Mouse (Mus musculus) heart, embryonic 15.5 days (tissue): ENCODE measurements around the gene Macrod1. TPM values are rescaled to one million over a fixed set of nuclear protein-coding genes. Genes with fewer than 3 reads are reported as not detected.
A peak's percentile ranks its signal among the peaks of the same experiment; 100 is the strongest.

ENCODE experiments used
- ATAC-seq: fragments of 200-750 bp; cut with Nextera tagmentation; replicated peaks from 2 replicates; pipeline ENCODE4 v1.8.0; 2017; ENCODE audit warnings: low read depth, moderate TSS enrichment; ENCODE audit not compliant: insufficient number of reproducible peaks, insufficient read depth, low FRiP score
- H3K27ac ChIP-seq: fragments of 300-500 bp; sonication (generic); 2 replicates; pipeline ENCODE4 v1.5.1; 2015; ENCODE audit warnings: mild to moderate bottlenecking, inconsistent platforms
- H3K27me3 ChIP-seq: fragments of 300-500 bp; sonication (generic); 2 replicates; pipeline ENCODE4 v1.6.1; 2015; ENCODE audit warnings: inconsistent platforms
- H3K36me3 ChIP-seq: fragments of 300-500 bp; sonication (generic); 2 replicates; pipeline ENCODE4 v1.6.1; 2015; ENCODE audit warnings: mild to moderate bottlenecking, inconsistent platforms
- H3K4me1 ChIP-seq: fragments of 300-500 bp; sonication (generic); replicated peaks from 2 replicates; pipeline ENCODE4 v1.6.1; 2015; ENCODE audit warnings: inconsistent platforms
- H3K4me2 ChIP-seq: fragments of 300-500 bp; sonication (generic); 2 replicates; pipeline ENCODE4 v1.6.1; 2015; ENCODE audit warnings: inconsistent platforms, mild to moderate bottlenecking, moderate library complexity
- H3K4me3 ChIP-seq: fragments of 300-500 bp; sonication (generic); 2 replicates; pipeline ENCODE4 v1.5.1; 2015; ENCODE audit warnings: mild to moderate bottlenecking, inconsistent platforms
- H3K9ac ChIP-seq: fragments of 300-500 bp; sonication (generic); 2 replicates; pipeline ENCODE4 v1.6.1; 2015; ENCODE audit warnings: mild to moderate bottlenecking, inconsistent platforms
- H3K9me3 ChIP-seq: fragments of 300-500 bp; sonication (generic); replicated peaks from 2 replicates; pipeline ENCODE4 v1.6.1; 2016; ENCODE audit warnings: inconsistent platforms
- WGBS: fragments of 180-500 bp; shearing (Covaris S2); methylation state at CpG from one replicate; pipeline ENCODE4 v1.1.7; 2015; ENCODE audit warnings: mixed read lengths; 5-methylcytosine and 5-hydroxymethylcytosine counted together
- polyA plus RNA-seq: library from polyadenylated mRNA; unstranded; fragments of >200 nt; fragmentation: Nextera tagmentation; extraction: Ambion mirVana; gene quantifications from 2 replicates; pipeline ENCODE4 v1.2.1, GENCODE M21; 2015

Macrod1 gene
- polyA plus RNA-seq, 1 experiment from 2014 or later, result 57.6 TPM

DNA sequence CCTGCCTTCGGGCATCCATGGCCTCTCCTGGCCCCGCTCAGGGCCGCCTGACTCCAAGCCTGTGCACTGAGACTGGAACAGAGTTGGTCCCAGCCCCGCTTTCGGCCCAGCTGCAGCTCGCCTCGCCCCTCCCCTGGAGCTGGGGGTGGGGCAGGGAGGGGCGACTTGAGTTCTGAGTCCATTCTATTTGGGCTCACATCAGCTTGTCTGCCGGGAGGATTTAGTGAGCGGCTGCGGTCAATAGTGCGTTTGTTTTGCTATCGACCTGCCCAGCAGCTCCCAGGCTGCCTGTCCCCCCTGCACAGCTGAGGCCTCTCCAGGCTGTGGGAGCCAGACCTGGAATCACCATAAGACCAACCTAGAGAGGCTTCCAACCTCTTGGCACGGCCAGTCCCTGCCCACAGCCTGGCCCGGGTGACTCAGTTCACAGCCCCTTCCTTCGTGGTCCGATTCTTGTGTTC lies 78.1 kb downstream of the Macrod1 start:
- no peak overlapping the region for H3K4me3 ChIP-seq
- peaks cover 9% of the 10 kb centered on the region; the same call in 1 of the 2 replicates for H3K27me3 ChIP-seq
- WGBS, result 20% methylated on average over 17 of the region's 17 CpGs
- ATAC-seq, result no peak; the same call in 1 of the 2 replicates
- no peaks in the 10 kb centered on the region for H3K9me3 ChIP-seq
- peak overlapping the region; percentile 85 for H3K27ac ChIP-seq
- H3K36me3 ChIP-seq, result no peaks in the 10 kb centered on the region
- peak overlapping the region; percentile 12; the same call in 1 of the 2 replicates for H3K4me2 ChIP-seq
- peaks cover 74% of the 10 kb centered on the region for H3K4me1 ChIP-seq
- H3K9ac ChIP-seq, result no peak overlapping the region

DNA sequence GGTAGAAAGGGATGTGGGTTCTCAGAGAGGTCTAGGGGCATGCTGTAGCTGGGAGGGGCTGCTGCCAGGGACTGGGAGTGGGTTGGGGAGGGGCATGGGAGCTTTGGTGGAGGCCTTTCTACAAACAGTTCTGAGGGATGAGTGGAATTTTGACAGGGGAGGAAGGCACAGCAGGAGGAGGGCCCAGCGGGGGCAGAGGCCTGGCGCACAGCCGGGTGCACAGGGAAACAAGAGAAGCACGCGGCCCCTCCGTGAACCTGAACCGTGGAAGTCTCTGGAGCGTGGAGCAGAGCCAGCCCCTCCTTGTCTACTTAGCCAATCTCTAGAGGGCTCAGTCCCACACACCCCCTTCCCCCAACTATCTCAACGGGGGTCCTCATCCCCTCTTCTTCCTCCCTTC lies 78.9 kb downstream of the Macrod1 start:
- ATAC-seq, result peak; percentile 72
- peak overlapping the region; percentile 85 for H3K27ac ChIP-seq
- peak overlapping the region; percentile 12; the same call in 1 of the 2 replicates for H3K4me2 ChIP-seq
- H3K9me3 ChIP-seq, result no peaks in the 10 kb centered on the region
- WGBS, result 10% methylated on average over 9 of the region's 9 CpGs
- H3K4me1 ChIP-seq, result peaks cover 68% of the 10 kb centered on the region
- H3K36me3 ChIP-seq, result no peaks in the 10 kb centered on the region
- peaks cover 9% of the 10 kb centered on the region; the same call in 1 of the 2 replicates for H3K27me3 ChIP-seq
- no peak overlapping the region; the same call in 1 of the 2 replicates for H3K9ac ChIP-seq
- no peak overlapping the region for H3K4me3 ChIP-seq

GRCm38 (mm10) chr19:7136016-7136415 lies 79.4 kb downstream of the Macrod1 start:
- ATAC-seq, result peak; percentile 66
- Histone ChIP-seq H3K27me3 (peaks cover 9% of the 10 kb centered on the region; the same call in 1 of the 2 replicates), H3K9ac (no peak overlapping the region; the same call in 1 of the 2 replicates), H3K9me3 (no peaks in the 10 kb centered on the region), H3K4me2 (peak overlapping the region; percentile 12; the same call in 1 of the 2 replicates), H3K4me3 (no peak overlapping the region), H3K4me1 (peaks cover 68% of the 10 kb centered on the region), H3K36me3 (no peaks in the 10 kb centered on the region), H3K27ac (peak overlapping the region; percentile 85)
- 15% methylated on average over 9 of the region's 9 CpGs for WGBS

- Histone ChIP-seq H3K4me1 (peaks cover 72% of the 10 kb centered on the region), H3K9me3 (no peaks in the 10 kb centered on the region), H3K27me3 (peaks cover 9% of the 10 kb centered on the region; the same call in 1 of the 2 replicates), H3K9ac (no peak overlapping the region), H3K36me3 (no peaks in the 10 kb centered on the region), H3K4me2 (no peak overlapping the region), H3K4me3 (no peak overlapping the region), H3K27ac (peak overlapping the region; percentile 85)
- ATAC-seq, result no peak
- 37% methylated on average over 14 of the region's 14 CpGs for WGBS
Measured at GRCm38 (mm10) chr19:7136714-7137498, 80.3 kb downstream of the Macrod1 start.

DNA sequence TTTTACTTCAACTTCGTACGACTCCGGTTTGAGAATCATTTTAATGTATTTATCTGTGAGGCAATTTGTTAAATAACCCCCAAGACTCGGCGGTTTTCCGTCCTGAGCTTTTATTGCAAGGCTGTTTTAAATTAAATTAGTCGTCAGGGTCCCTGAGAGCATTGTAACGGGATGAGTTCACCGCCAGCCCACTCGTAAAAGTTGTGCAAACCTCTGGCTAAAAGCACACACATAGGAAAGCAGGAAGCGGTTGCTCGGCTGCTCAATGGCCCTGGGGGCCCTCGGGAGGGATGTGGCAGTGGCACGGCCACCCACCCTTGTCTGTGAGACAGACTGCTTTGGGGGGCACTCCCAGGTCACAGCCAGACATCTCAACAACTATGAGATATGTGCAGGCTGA lies 81.7 kb downstream of the Macrod1 start:
- no peaks in the 10 kb centered on the region for H3K36me3 ChIP-seq
- no peak for ATAC-seq
- H3K4me3 ChIP-seq, result no peak overlapping the region
- WGBS, result 65% methylated on average over 14 of the region's 14 CpGs
- no peak overlapping the region for H3K27ac ChIP-seq
- H3K4me1 ChIP-seq, result peaks cover 78% of the 10 kb centered on the region
- H3K9me3 ChIP-seq, result no peaks in the 10 kb centered on the region
- no peak overlapping the region for H3K9ac ChIP-seq
- peaks cover 9% of the 10 kb centered on the region; the same call in 1 of the 2 replicates for H3K27me3 ChIP-seq
- no peak overlapping the region for H3K4me2 ChIP-seq

DNA sequence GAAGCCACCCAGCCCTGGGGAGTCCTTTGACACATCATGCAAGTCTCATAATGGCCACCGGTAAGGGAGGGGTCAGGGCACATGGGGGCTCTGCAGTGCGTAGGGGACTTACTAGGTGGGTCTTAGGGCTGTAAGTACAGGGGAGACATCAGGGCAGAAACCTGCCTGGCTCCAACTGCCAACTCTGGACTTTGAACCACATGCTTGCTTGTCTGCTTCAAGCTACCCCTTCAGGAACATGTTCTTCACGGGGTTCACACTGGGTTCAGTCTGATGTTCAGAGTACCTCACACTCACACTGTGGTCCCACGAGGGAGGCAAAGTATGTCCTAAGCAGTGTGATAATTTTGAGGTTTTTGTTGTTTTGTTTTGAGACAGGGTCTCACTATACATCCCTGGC lies 82.7 kb downstream of the Macrod1 start:
- peaks cover 79% of the 10 kb centered on the region for H3K4me1 ChIP-seq
- peaks cover 9% of the 10 kb centered on the region; the same call in 1 of the 2 replicates for H3K27me3 ChIP-seq
- H3K27ac ChIP-seq, result no peak overlapping the region
- no peaks in the 10 kb centered on the region for H3K9me3 ChIP-seq
- H3K4me2 ChIP-seq, result no peak overlapping the region
- no peak for ATAC-seq
- no peak overlapping the region for H3K4me3 ChIP-seq
- no peak overlapping the region for H3K9ac ChIP-seq
- no peaks in the 10 kb centered on the region for H3K36me3 ChIP-seq
- WGBS, result 74% methylated on average over 4 of the region's 4 CpGs

DNA sequence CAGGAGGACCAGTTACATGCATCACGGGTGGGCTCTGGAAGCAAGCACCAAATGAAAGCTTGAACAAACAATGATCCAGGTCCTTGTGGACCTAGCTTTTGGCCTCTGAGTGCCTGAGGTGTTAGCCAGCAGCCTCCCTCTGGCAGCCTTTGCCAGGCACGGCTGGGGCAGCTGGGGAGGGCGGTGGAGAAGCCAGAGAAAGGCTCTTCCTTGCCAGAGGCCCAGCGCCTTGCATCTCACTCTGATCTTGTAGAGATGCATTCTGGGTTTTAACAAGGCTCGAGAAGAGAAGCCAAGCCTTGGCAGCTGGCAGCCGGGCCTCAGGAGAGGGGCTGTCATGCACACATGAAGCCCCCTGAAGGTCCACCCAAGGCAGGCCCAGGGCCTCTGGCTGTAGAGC lies 83.8 kb downstream of the Macrod1 start:
- no peak overlapping the region for H3K4me2 ChIP-seq
- H3K4me1 ChIP-seq, result peaks cover 70% of the 10 kb centered on the region
- no peak overlapping the region for H3K9ac ChIP-seq
- H3K4me3 ChIP-seq, result no peak overlapping the region
- 83% methylated on average over 6 of the region's 6 CpGs for WGBS
- no peaks in the 10 kb centered on the region for H3K9me3 ChIP-seq
- ATAC-seq, result no peak
- peaks cover 18% of the 10 kb centered on the region; the same call in 1 of the 2 replicates for H3K27me3 ChIP-seq
- no peak overlapping the region for H3K27ac ChIP-seq
- H3K36me3 ChIP-seq, result no peaks in the 10 kb centered on the region

DNA sequence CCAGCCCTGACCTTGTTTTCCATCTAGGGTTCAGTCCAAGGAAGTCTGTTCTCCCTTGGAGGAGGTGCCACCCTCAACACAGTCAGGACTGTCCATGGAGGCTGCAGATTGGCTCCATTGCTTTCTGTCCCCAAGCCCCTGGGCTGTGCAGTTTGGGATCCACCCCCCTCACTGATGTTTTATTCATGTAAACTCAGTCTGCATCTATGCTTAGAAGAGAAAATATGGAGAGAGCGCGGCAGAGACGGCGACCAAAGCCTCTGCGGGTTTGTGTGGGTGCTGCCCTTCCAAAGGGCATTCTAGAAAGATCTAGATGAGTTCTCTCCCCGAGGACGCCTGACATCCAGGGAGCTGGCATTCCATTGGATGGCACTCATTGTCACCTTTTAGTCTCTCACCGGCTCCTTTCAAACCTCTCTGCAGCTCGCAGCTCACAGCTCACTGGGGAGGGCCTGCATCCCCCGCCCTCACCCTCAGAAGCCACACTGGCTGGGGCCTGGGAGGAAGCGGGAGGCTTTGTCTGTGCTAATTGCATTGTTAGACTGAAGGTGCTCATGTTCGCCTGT lies 84.3 kb downstream of the Macrod1 start:
- no peaks in the 10 kb centered on the region for H3K9me3 ChIP-seq
- no peak overlapping the region for H3K4me2 ChIP-seq
- H3K27me3 ChIP-seq, result peaks cover 23% of the 10 kb centered on the region; the same call in 1 of the 2 replicates
- H3K4me1 ChIP-seq, result peaks cover 64% of the 10 kb centered on the region
- 0 out of 2 replicates have a peak overlapping the region, but pooled peaks have one; percentile 37 for H3K27ac ChIP-seq
- no peak for ATAC-seq
- H3K9ac ChIP-seq, result no peak overlapping the region
- 57% methylated on average over 12 of the region's 12 CpGs for WGBS
- no peaks in the 10 kb centered on the region for H3K36me3 ChIP-seq
- H3K4me3 ChIP-seq, result no peak overlapping the region

DNA sequence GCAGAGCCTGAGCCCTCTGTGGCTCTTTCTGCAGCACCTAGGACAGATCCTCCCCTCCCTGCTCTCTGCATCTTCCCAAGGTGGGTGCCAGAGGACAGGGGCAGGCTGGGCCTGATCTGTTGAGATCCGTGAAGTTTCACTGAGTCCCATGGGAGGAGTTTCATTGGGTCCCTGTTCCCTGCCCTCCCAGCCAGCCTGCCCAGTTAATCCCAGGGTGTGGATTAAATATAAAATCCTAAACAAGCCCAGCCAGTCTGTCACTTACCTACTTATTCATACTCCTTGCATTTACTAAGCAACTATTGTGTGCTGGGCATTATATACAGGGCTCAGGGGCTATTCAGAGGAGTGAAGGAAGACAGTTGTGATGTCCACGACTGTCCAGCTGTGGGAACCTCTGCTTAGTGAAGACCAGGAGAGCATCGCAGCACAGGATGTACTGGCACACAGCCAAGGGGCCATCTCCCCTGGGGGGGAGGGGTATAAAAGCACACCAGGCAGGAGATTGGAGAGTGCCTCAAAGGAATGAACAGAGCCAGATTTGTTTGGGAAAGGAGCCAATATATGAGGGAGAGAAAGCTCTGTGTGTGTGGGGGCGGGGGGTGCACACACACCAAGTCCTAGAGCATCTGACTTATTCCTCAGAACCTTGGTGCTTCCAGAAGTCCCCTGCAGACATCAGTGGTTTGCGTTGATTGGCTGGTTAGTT lies 85.8 kb downstream of the Macrod1 start:
- peak overlapping the region; percentile 37; the same call in 1 of the 2 replicates for H3K27ac ChIP-seq
- H3K4me2 ChIP-seq, result no peak overlapping the region
- H3K36me3 ChIP-seq, result no peaks in the 10 kb centered on the region
- H3K27me3 ChIP-seq, result peaks cover 26% of the 10 kb centered on the region; the same call in 1 of the 2 replicates
- ATAC-seq, result 0 out of 2 replicates have a peak, but pooled peaks have one; percentile 11
- H3K9ac ChIP-seq, result no peak overlapping the region
- 40% methylated on average over 5 of the region's 5 CpGs for WGBS
- peaks cover 56% of the 10 kb centered on the region for H3K4me1 ChIP-seq
- H3K9me3 ChIP-seq, result no peaks in the 10 kb centered on the region
- H3K4me3 ChIP-seq, result no peak overlapping the region

- ATAC-seq, result peak; percentile 57
- Histone ChIP-seq H3K27ac (0 out of 2 replicates have a peak overlapping the region, but pooled peaks have one; percentile 41), H3K4me1 (peaks cover 52% of the 10 kb centered on the region), H3K36me3 (no peaks in the 10 kb centered on the region), H3K4me2 (peak overlapping the region; percentile 64), H3K9me3 (no peaks in the 10 kb centered on the region), H3K9ac (peak overlapping the region; percentile 44), H3K4me3 (peak overlapping the region; percentile 41), H3K27me3 (0 out of 2 replicates have a peak, but pooled peaks cover 19% of the 10 kb centered on the region)
- WGBS, result under 1% methylated on average over 20 of the region's 20 CpGs
Measured at GRCm38 (mm10) chr19:7143854-7144253, 87.2 kb downstream of the Macrod1 start.

DNA sequence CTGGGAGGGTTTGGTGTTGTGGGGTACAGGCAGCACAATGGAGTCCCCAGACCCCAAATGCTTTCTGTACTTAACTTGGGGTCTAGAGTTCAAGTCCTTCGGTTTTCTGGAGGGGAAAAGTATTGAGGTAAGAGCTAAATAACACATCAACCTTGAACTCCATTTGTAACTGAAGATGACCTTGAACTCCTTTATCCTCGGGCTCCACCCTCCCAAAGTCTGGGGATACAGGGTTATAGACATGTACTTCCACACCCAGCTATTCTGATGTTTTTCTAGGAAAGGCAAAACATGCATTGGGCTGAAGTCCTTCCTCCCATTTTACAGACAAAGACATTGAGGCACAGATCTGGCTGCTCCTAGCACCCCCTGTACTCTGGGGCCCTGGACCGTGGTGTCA lies 87.8 kb downstream of the Macrod1 start:
- WGBS, result 85% methylated on average over 3 of the region's 3 CpGs
- H3K4me2 ChIP-seq, result peak overlapping the region; percentile 64

More for the DNA sequence above, 87.8 kb downstream of the Macrod1 start:
- ATAC-seq, result no peak
- H3K36me3 ChIP-seq, result no peaks in the 10 kb centered on the region
- no peaks in the 10 kb centered on the region for H3K9me3 ChIP-seq
- H3K4me1 ChIP-seq, result peaks cover 58% of the 10 kb centered on the region
- no peak overlapping the region for H3K9ac ChIP-seq
- peak overlapping the region; percentile 41; the same call in 1 of the 2 replicates for H3K4me3 ChIP-seq
- H3K27me3 ChIP-seq, result 0 out of 2 replicates have a peak, but pooled peaks cover 19% of the 10 kb centered on the region
- H3K27ac ChIP-seq, result no peak overlapping the region
